Mouse (Mus musculus) left cerebral cortex, adult 11 months (tissue): Measurements from ENCODE around the gene Klhdc7a.
A peak's percentile ranks its signal among the peaks of the same experiment; 100 is the strongest.
"Not testable (repeated sequence)": the region's sequence is repeated elsewhere in the genome, so short reads cannot be mapped to it uniquely, and the experiment has no call there.

Experiments used
- DNase-seq: peaks from one replicate; pipeline ENCODE4 v3.0.0; 2022; ENCODE audit warnings: low spot score

The Klhdc7a gene

DNA sequence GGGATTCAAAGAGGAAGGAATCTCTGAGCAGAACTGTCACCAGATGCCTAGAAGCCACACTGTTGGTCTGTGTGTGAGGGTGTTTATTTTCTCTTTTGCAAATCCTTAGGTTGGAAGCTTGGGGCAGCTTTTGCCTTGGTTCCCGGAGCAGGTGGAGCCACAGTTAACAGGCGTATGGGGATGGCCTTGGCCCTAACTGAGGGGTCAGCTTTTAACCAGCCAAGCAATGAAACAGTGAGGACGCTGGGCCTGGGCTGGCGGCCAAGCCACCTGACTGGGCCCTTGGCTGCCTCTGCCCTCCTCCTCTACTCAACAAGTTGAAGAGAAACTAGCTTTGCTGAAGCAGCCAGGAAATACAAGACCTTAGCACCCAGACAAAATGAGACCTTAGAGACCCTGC, at the start of gene Klhdc7a:
Gene Klhdc7a (minus strand): TSS at position 105 of the 400 bp plus-strand sequence.
- peak; percentile 33 for DNase-seq

DNA sequence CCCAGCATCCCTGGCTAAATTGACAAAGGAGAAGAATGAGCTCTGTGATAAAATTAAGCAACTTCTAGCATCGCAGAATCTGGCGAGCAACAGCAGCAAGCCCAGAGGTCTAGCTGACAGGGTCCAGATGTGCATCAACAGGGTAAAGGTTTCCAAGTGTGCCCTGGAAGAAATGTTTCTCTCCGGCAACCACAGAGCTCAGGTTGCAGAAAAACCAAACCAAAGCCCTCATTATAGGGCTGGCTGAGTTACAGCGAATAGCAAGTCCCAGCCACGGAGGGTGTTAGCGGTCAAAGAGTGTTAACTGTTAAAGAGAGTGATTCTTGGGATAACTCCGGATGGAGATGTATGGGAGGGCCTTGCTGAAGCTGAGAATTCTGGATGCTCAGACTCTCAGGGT, 48.1 kb upstream of the Klhdc7a start:
- DNase-seq = no peak

DNA sequence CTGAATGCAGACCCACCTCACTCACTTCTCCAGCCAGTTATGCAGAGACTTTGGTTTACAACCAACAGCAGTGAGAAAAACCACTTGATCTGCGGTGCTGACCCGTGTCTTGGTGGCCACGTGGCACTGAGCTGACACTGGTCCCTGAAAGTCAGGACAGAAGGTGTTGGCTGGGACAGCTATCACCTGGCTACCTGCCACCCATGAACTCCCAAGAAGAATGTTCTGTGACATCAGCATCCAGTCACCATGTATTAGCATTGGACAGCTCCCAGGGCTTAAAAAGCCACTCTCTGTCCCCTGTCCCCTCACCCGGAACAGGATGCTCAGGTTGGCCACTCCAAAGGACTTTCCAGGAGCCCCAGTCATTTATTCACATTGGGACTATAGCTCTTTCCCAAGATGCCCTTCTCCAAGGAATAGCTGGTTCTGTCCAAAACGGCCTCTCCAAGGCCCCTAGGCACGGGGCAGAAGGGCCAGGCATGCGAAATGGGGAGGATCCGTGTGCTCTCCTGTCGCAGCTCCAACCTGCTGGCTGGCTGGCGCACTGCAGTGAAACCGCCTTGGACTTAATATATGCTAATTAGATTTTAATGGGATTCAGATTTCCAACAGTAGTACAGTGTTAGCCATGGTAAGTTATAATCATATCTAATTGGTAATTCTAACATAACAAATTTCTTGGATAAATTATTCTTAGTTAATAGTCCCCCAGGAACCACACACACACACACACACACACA, 43.1 kb upstream of the Klhdc7a start:
- DNase-seq = no peak

DNA sequence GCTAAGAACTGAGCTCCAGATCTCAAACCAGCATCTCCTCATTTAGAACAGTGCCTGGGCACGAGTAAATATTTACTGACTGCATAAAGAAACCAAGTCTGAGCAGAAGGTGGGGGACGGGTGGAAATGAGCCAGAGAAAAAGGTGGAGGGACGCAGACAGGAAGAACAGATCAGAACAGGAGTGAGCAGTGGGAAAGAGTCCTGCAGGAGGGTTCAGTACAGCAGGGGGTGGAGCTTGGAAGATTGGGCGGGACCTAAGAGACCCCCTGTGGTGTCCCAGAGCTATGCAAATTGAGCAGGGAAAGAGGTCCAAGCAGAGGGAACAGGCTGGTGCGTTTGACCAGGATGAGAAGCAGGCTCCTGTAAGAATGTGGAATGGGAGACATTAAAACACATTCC, 37.1 kb upstream of the Klhdc7a start:
- no peak for DNase-seq

DNA sequence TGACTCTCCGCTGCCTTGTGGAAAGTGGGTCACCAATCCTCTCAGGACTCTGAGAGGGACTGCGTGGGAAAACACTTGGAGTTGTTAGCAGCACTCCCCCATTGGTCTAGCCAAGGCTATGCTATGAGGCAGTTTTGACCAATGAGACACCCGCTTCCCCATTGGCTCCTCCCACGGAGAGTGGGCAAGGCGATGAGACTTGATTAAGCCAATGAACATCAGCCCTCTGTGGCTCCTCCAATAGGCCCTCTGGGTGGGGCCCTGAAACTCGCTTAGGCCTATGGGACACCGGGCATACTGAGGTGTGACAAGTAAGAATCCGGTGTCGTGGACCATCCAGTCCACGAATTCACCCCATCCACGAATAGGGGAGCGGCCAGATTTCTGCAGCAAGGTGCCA, 36.3 kb upstream of the Klhdc7a start:
- peak; percentile 40 for DNase-seq

DNA sequence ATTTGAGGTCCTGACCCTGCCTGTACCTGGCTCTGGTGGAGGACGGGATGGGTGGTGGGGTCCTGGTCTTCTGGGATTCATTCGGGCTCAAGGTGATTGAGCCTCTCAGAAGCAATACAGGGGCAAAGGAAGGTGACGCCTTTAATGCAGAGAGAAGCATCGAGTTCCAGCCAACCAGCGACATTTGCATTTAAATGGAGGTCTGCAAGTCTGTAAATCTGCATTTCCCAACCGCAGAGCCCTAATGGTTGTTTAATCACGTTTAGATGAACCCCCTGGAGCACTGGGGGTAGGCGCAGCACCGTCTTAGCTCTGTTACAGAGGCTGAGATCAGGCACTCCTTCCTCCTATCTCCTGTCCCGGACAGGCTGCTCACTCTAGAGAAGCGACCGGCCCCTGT, 34.2 kb upstream of the Klhdc7a start:
- DNase-seq = no peak

DNA sequence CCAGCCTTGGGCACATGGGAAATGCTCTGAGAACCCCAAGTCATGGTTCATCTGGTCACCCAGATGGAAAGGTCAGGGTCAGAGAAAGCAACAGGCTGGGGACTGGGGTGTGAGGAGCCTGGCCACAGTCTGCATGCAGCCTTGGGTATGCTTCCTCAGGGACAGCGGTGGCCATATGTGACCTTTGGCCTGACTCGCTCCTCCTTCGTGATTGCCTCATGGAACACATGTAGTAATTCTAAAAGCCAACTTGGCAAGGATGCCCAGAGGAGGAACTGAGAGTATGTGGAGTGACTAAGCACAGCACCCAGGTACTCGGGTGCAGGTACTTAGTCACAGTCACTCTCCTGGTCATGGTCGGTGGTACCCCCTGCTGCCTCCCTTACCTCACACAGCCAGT, 33.1 kb upstream of the Klhdc7a start:
- DNase-seq = no peak

DNA sequence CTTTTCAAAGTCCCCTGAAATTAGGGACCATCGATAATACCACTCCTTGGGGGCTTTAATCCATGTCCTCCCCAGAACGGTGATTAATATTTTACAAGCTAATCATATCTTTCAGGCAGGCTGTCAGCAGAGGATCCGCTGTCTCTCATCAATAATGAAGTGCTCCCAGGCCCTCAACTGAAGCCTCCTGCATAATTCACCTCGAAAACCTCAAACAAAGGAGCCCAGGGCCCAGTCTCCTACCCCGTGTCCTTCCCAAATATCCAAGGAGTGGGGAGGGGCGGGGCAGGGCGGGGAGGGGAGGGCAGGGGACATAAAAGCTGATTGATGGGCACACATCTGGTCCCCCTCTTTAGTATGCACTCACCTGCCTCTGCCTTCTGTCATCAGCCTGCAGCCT, 31.2 kb upstream of the Klhdc7a start:
- no peak for DNase-seq

DNA sequence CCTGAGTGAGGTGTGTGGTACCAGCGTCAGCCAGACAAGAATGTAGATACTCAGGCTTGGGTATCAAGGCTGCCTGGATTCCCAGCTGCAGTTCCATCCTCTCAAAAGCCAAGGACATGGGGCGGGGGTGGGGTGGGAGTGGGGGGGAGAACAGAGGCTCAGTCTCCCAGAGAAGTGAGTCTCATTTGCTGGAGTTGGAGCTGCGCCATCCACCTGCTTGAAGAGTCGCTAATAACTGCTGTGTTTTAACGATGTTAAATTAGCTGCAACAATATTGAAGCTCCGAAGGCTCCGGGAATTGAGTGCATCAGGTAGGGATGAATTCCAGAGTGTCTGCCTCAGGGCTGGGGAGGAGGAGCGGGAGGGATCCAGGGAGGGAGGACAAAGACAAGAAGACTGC, 27.8 kb upstream of the Klhdc7a start:
- no peak for DNase-seq

DNA sequence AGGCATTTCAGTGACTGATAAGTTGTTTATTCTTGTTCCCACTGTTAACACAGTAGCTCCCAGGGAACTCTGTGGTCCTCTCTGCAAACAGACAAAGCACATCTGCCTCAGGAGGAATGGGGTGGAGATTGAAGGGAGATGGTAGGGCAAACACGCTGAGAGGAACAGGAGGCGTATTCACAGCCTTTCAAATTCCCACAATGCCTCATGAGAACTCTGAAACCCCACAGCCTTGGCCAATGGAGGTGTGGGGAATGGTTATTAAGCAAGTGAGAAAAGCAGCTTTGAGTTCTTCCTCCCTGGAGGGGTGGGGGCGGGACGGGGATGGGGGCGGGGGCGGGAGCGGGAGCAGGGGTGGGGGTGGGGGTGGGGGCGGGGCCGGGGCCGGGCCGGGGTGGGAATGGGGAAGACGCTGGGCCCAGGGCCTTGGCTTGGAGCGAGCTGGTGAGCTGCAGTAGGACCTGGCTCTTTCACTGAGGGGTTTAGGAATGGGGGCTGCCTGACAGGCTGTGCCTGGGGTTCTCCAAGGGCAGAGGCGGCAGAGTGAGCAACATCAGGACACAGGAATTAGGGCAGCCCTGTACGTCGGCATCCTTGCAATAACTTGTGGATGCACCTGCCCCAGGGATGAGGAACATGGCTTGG, 25.4 kb upstream of the Klhdc7a start:
- DNase-seq = no peak

DNA sequence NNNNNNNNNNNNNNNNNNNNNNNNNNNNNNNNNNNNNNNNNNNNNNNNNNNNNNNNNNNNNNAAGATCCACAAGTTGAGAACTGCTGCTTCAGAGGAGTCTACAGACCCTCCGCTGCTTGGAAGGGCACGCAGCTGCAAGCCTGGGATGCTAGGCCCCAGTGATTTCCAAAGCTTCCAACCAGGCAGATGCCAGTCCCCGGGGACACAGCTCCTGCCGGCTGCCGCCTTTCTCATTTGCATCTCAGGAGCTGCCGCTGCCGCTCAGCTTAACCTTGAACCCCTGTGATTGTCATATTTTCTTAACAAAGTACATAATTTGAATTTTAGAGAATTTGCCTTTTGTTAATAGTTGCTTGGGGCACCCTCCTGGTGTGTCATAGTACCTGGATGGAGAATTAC, 19.1 kb upstream of the Klhdc7a start:
- no peak for DNase-seq

DNA sequence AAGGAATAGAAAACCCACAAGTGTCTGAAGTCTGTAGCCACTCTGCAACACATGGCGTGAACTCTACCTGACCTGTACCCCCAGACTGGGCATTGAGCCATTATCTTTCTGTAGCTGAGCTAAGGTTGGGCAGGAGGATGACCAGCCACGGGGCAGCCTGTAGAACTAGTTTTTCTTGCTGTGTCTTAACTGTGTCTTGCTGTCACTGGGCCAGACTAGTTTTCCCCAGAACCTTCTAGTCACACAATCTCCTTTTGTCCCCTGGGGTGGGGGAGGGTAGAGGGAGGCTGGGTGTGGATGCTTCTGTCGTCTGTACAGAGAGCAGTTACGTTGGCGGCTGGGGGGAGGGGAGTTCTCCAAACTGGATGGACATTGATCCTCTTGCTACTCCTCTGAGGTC, 10.9 kb upstream of the Klhdc7a start:
- DNase-seq = no peak

DNA sequence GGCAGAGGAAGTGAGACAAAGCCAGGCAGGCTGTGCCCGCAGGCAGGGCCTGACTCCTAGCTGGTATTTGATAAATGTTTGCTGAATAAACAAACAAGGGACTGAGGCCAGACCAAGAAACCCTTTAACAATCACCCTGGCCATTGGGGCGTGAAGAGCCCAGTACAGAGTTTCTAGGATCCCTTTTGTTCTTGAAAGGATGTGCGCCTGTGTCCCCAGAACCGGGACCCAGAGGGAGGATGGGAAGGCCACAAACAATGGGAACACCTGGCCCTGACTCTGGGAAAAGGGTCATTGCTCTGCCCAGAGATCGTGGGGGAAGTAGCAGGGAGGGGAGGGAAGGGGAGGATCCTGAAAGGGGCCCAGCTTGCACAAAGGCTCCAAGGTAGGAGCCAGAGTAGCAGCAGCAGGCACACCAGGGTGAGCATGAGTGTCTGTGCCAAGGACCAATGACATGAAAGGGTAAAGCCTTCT, 9.5 kb upstream of the Klhdc7a start:
- no peak for DNase-seq

DNA sequence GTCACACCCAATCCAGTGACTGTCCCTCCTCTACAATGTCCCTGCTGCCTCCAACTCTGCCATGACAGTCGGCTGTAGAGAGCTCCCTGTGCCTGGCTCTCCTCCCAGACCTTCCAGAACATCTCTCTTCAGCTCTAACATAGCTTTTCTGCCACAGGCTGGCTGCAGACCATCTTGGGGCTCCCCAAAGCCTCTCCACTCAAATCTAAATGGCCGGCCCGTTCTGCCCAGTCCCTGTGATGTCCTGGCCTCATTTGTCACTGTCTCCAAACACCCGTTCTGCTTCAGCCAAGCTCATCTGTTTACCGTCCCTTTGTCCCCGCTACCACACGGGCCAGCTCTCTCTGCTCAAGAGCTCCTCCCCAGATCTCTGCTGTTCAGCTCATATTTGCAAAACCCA, 6.7 kb upstream of the Klhdc7a start:
- DNase-seq = no peak

DNA sequence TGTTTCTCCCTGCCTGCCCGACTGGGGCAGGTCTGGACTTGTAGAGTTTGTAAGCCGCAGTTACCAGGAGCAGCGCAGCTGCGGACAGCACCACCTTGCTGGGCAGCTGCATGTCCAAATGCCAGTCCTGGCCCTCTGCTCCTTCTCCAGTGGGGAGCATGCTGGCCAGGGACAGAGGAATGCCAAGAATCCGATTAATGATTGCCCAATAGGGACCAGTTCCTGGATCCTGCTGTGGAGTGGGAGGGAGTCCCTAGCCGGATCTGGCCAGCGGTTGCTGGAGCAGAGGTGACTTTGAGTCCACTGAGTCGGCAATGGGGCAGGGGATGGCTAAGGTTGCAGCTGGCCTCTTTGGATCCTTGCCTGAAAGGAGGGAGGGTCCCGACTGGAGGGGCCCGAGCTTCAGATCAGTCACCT, 343 bp downstream of the Klhdc7a start:
- no peak for DNase-seq

DNA sequence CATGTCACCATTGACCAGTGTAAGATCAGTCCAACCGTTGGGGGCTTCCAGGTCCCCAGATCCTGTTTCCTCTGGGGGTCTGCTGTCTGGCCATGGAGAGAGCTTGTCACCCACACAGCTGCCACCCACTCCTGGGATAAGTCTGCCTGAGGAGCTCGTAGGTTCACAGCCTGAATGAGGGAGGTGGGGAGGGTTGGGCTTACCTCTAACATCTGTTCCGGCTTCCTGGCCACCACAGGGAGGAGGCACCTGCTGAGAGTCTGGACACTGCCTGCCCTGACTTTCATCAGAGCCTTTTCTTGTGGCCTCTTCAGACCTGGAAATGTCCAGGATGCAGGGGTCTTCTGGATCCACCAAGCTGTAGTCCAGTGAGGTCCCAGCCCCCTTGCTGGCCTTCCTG, 845 bp downstream of the Klhdc7a start:
- DNase-seq = no peak

DNA sequence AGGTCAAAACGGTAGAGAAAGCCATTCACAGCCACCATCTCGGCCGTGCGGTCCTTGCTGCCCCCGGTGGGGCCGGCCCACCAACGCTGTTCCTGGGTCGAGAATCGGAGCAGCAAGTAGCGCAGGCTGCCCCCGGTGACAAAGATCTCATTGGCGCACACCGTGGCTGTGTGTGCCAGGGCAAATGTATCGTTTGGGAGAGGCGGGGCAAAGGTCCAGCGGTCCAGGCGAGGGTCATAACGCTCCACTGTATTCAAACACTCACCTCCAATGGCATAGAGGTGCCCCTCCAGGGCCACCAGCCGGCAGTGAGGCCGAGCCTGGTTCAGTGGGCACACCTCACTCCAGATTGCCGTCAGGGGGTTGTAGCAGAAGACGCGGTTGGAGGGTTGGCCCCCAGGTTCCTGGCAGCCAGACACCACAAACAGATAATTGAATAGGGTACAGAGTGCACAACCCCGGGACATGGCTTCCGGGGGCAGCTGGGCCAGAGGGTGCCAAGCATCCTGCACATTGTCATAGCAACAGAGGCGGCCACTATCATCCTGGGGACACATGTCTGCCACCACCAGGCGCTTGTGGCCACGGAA, 2.1 kb downstream of the Klhdc7a start:
- DNase-seq = no peak

DNA sequence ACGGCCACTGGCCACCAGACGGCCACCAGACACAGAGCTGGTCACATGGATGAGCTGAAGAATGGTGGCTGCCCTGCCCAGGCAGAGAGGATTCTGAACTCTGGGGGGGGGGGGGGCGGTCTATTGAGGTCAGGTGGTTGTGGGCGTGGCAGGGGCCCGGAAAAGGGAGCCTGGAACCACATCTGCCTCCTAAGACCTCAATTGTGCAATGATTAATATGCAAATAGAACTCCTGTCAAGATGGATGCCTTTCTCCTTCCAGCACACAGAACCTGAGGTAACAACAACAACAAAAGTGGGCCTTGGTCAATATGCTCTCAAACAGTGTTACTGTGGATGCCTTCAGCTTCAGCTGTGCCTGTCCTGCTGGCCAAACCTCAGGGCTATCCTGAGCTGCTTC, 3.4 kb downstream of the Klhdc7a start:
- no peak for DNase-seq

DNA sequence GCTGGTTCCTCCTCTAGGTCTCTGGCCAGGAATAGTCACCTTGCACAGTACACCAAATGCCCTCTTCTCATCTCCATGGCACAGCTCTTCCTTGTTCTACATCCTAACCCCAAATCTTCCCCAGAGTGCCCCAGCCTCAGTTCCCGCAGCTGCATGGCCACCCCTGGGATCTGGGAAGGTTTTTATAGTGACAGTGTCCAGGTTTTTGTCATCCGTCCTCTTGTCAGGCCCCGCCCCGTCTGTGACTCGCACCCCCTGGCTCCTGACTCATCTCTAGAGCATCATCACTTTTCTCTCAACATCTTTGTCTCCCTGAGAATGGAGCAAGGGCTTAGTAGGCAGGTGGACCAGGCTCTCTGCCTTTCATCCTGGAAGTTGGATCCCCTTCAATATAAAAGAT, 3.9 kb downstream of the Klhdc7a start:
- DNase-seq = no peak

DNA sequence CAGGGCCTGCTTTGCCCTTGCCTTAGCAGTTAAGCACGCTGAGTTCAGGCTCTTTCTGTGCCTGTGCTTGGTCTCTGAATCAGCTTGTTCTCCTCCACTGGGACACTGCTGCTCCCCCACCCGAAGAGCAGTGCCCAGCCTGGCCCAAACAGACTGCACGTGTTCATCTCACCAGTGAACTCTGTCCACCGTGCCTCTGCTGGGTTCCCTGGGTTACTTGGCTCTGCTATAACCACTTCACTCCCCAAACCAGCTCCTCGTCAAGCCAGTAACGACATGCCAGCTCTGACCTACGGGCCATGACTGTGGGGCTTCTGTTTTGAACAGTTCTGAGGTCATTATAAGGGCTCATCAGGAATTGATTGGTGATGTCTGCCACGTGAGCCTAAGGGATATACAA, 4.8 kb downstream of the Klhdc7a start:
- DNase-seq = peak; percentile 7

DNA sequence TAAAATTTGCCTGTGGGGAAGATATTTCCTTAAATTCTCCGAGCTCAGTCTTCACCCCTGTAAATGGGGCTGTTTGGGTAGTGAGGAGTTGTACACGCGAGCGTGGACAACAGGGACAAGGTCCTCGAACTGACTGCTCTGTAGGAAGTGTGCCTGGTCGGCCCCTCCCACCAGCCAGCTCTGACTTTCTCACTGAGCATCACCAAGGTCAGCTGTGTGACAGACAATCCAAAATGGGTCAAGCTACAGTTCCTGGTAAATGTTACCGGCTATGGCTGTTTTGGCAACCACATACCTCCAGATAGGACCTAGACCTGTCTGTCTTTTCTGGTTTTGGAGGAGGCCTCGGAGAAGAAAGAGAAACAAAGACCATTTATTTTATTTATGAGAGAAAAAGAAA, 6.0 kb downstream of the Klhdc7a start:
- DNase-seq = no peak

DNA sequence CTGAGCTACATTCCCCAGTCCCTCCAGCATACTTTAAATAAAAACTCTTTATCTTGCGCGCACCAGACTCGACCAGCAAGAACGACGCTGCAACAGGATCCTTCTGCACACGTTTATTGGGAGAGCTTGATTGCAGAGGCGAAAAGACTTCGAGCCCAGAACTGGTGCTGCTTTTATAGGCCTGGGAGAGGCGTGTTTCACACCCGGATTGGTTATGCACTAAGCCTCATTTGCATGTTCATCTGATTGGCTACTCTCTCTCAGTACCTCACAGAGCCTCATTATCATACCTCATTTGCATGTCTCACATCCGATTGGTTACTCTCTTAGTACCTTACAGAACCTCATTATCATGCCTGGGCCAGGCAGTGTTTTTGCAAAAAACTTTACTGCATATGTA, 6.5 kb downstream of the Klhdc7a start:
- DNase-seq = not testable (repeated sequence)

DNA sequence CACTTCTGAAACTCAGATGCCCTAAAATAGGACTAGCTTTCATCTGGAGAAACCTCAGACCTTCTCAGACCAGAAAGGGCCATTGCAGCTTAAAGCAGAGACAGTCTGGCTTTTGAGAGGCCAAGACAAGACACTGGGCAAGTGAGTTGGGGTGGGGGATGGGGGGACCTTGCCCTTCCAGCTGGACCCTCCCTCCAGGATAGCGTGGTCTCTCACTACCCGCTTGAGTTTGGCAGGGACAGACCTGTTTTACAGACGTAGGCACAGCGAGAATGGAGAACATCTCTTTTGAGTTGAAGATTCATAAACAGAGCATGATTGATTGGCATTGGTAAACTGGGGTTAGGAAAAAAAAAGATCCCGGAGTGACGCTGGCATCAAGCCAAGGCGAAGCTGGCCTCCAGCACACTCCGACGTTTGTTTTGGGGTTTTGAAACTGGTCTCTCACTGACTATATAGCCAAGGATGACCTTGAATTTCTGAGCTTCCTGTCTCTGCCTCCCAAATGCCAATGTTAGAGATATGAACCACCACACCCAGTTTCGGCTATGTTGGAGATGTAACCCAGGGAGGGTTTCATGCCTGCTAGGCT, 7.0 kb downstream of the Klhdc7a start:
- no peak for DNase-seq
